Mouse (Mus musculus) WW6 (cell line): Measurements from ENCODE around the gene 3110040M04Rik.

ENCODE experiments used
- DNase-seq: peaks from one replicate; pipeline ENCODE4 v3.0.0-alpha.2; 2013; ENCODE audit warnings: low read depth, low spot score

3110040M04Rik gene

DNA sequence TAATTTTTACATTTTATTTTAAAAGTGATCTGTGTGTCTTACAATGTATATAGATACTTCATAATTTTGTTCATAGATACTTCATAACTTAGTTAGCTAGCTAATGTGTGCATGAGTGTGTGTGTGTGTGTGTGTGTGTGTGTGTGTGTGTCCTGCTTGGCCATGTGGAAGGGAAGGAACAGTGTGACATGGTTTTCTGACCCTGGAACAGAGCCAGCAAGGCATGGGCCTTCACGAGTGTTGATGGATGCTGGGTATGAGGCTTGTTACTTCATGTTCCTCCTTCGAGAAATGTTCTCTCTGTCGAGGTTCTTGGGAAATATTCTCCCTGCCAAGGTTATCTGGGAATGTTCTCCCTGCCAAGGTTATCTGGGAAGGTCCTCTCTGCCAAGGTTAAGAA is 29.8 kb downstream of the 3110040M04Rik start:
- no peak for DNase-seq

DNA sequence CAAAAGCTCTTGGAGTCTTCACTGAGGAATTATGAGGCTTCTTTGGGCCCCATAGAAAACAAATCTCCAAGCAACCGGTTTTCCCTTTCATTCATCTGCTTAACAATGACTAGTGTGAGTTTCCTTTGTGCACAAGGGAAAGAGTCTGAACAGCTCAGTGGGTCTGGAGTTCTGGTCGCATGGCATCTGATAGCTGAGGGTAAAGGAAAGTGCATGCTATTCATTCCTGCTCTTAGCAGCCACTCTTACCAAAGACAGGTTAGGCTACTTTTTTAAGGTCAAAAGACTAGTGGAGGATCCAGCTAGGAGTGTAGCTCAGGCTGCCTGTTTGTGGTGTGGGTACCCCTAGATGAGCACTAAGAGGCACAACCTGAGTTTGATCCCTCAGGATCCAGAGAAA is 31.7 kb downstream of the 3110040M04Rik start:
- DNase-seq, result no peak

GRCm38 (mm10) chr1:151236141-151236930 is 32.4 kb downstream of the 3110040M04Rik start:
- no peak for DNase-seq

DNA sequence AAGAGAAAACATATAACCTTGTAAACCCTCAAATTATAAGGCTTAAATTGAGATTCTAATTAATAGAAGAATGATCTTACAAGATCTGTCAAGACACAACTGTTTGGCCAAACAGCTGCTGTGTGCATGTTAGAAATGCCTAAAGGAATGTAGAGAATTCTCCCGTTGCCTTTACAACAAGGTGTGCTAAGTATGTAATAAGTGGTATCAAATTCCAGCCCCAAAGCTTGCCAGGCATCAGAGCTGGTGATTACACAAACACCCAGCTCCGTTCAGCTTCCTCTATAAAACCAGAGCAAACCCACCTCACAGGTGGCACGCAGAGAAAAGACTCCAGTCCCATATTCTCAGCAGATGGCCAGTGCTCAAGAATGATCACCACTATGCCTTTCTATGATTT is 33.9 kb downstream of the 3110040M04Rik start:
- DNase-seq, result no peak

GRCm38 (mm10) chr1:151243332-151243731 is 39.4 kb downstream of the 3110040M04Rik start:
- no peak for DNase-seq

DNA sequence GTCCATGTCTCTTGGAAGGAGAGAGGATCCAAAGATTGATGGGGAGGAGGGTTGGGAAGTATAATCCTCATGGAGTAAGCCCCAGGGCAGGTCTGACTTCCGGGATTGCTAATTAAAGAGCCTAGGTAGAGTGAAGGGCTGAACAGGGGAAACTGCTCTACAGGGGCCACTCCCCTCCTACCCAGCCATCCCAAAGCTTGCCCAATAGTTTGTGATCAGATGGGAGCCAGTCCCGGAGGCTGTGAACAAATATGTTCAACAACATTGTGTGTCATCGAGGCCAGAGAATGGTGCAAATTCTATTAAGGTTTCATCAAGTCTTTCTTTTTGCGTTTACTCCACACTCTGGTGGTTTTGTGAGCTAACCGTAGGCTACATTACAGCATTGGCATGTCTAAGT is 40.1 kb downstream of the 3110040M04Rik start:
- DNase-seq, result no peak

GRCm38 (mm10) chr1:151244761-151245160 is 40.8 kb downstream of the 3110040M04Rik start:
- DNase-seq, result no peak

GRCm38 (mm10) chr1:151245165-151245564 is 41.2 kb downstream of the 3110040M04Rik start:
- DNase-seq, result no peak

- no peak for DNase-seq
Measured at GRCm38 (mm10) chr1:151245846-151246245, 41.9 kb downstream of the 3110040M04Rik start.

DNA sequence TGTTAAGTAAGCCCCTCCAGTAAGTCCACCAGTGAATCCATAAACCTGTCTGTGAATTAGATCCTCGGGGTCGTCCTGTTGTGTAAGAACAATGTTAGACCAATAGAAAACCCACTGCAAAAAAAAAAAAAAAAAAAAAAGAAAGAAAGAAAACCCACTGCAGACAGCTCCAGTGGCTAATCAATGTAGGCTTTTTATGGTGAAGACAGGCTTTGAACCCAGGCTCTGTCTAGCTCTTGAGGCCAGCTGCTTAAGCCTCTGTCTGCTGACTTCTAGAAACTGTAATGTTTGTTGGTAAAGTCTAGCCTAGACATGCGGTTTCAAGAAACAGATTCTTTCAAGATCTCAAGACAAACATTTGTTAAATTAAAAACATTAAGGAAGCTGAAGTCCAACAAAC is 46.2 kb downstream of the 3110040M04Rik start:
- DNase-seq, result no peak

DNA sequence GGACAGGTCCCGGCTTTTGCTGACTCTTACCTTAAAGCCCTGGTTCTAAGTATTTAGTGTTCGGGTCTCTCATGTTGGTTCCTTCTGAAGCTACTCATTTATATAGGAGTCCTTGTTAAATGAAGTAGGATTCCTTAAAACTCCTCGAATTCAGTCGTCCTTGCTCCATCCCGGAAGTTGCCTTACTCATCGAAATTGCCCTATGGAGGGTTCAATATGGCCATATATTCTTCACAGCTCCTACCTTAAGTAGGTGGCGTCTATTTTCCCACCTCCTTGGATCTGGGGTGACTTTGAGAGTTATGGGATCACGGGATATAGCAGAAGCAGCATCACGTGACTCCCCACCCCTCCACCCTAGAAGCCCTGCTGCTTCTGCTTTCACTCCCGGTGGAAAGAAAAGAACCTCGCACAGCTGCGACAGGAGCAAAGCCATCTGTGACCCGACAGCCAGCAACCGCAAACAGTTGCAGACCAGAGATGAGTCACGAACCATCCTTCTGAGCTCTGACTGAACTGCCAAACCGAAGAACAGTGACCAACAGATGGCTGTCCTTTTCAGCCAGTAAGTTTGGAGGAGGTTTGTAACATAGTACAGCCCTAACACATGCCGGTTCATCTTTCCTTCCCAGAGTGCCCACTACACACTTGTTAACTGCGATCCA is 46.7 kb downstream of the 3110040M04Rik start:
- DNase-seq, result no peak

- DNase-seq, result no peak
Measured at GRCm38 (mm10) chr1:151251194-151252010, 47.5 kb downstream of the 3110040M04Rik start.
